Mouse (Mus musculus) kidney, embryonic 14.5 days (tissue): ENCODE results near the gene Slf1. TPM values are rescaled to one million over a fixed set of nuclear protein-coding genes. Genes with fewer than 3 reads are reported as not detected.

ENCODE experiments used
- ATAC-seq: fragments of 200-750 bp; cut with Nextera tagmentation; 2 replicates; pipeline ENCODE4 v1.8.0; 2017; ENCODE audit warnings: moderate number of reproducible peaks, mild to moderate bottlenecking, moderate TSS enrichment, moderate library complexity; ENCODE audit not compliant: low FRiP score, low TSS enrichment
- H3K27ac ChIP-seq: fragments of 300-500 bp; sonication (generic); 2 replicates; pipeline ENCODE4 v1.5.1; 2014; ENCODE audit warnings: low read depth, mild to moderate bottlenecking, low read length, moderate library complexity, mixed read lengths
- H3K27me3 ChIP-seq: fragments of 300-500 bp; sonication (generic); 2 replicates; pipeline ENCODE4 v1.6.1; 2014; ENCODE audit warnings: mild to moderate bottlenecking, low read length; ENCODE audit not compliant: control insufficient read depth, insufficient read depth
- H3K36me3 ChIP-seq: fragments of 300-500 bp; sonication (generic); 2 replicates; pipeline ENCODE4 v1.6.1; 2014; ENCODE audit warnings: low read length, mixed read lengths; ENCODE audit not compliant: control insufficient read depth, insufficient read depth
- H3K4me1 ChIP-seq: fragments of 300-500 bp; sonication (generic); 2 replicates; pipeline ENCODE4 v1.6.1; 2014; ENCODE audit warnings: low read length, mixed read lengths; ENCODE audit not compliant: control insufficient read depth, insufficient read depth
- H3K4me2 ChIP-seq: fragments of 300-500 bp; sonication (generic); replicated peaks from 2 replicates; pipeline ENCODE4 v1.6.1; 2014; ENCODE audit warnings: low read depth, mild to moderate bottlenecking, low read length
- H3K4me3 ChIP-seq: fragments of 300-500 bp; sonication (generic); 2 replicates; pipeline ENCODE4 v1.5.1; 2014; ENCODE audit warnings: mild to moderate bottlenecking, low read length
- H3K9ac ChIP-seq: fragments of 300-500 bp; sonication (generic); 2 replicates; pipeline ENCODE4 v1.6.1; 2014; ENCODE audit warnings: low read depth, mild to moderate bottlenecking, low read length, moderate library complexity
- H3K9me3 ChIP-seq: fragments of 300-500 bp; sonication (generic); 2 replicates; pipeline ENCODE4 v1.6.1; 2016; ENCODE audit warnings: low read length; ENCODE audit not compliant: control insufficient read depth
- WGBS: fragments of 180-500 bp; shearing (Covaris S2); extraction: QIAGEN DNeasy Blood & Tissue Kit; methylation state at CpG from one replicate; pipeline ENCODE4 v1.1.7; 2014; 5-methylcytosine and 5-hydroxymethylcytosine counted together
- polyA plus RNA-seq: library from polyadenylated mRNA; unstranded; fragments of >200 nt; fragmentation: Nextera tagmentation; extraction: Ambion mirVana; gene quantifications from 2 replicates; pipeline ENCODE4 v1.2.1, GENCODE M21; 2014

Slf1 gene
- polyA plus RNA-seq: 48.9 and 54.3 TPM in 2 replicates

DNA sequence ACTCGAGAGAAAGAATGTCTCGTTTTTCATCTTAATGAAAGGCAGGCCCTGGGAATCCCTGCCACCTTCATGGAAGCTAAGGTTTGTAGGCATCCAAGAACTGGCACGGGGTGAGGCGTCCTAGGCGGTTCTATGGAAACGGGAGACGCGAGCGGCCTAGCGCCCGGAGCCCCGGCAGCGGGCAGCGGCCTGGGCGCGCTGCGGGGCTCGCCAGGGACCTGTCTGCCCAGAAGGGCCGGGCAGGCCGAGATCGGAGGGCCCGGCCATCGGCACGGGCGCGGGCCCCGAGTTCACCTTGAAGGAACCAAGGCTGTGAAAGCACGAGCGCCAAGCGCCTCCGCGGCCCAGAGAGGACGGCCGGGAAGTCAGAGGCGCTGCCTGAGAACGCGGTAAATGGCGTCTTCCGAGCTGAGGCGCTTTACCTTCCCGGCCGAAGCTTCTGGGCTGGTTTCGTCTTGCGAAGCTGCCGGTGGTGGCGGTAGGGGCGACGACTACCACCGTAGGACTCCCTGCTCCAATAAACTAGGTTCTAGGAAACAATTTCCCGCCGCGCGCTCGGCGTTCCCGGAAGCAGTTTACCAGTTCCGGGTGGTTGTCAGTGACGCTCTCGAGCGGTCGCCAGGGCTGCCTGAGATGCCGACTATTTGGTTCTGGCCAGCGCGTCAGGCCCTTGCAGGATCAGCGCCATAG, at the start of gene Slf1, which contains the start of gene 2210408I21Rik:
Gene Slf1, minus strand, starts transcription at position 543 of the 690 bp plus-strand sequence.
Gene 2210408I21Rik, plus strand, starts transcription at position 610 of the 690 bp plus-strand sequence.
- Histone ChIP-seq H3K4me2 (peak within 1 kb of the TSS; percentile 49), H3K4me1 (no peaks in the 10 kb centered on the region), H3K27ac (peak within 1 kb of the TSS; percentile 93), H3K9ac (peak within 1 kb of the TSS; percentile 94), H3K36me3 (no peaks in the 10 kb centered on the region), H3K9me3 (no peaks in the 10 kb centered on the region), H3K27me3 (no peaks in the 10 kb centered on the region), H3K4me3 (peak within 1 kb of the TSS; percentile 93)
- WGBS: under 1% methylated on average over 65 of the region's 65 CpGs
- peak; percentile 99 for ATAC-seq

DNA sequence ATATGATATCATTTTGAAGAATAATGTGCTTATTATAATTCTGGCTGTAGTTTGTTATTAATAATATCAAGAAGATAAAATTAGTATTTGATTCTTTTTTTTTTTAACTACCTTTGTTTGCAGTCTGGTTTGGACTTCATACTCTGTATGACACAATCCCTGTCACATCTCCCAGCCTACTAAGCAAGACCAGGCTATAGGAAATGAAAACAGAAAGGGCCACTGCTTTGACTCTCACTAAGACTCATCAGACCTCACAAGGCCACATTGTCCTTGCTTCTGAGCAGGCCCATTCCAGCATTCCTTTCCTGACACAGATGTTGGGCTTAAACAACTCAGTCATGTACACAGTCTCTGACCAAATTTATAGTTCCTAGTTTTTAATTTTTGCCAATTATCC, 42.7 kb upstream of the Slf1 start:
- H3K36me3 ChIP-seq: no peaks in the 10 kb centered on the region
- no peaks in the 10 kb centered on the region for H3K4me1 ChIP-seq
- no peak overlapping the region for H3K4me3 ChIP-seq
- H3K4me2 ChIP-seq: no peak overlapping the region
- no peak for ATAC-seq
- H3K9ac ChIP-seq: no peak overlapping the region
- no peaks in the 10 kb centered on the region for H3K27me3 ChIP-seq
- H3K27ac ChIP-seq: no peak overlapping the region
- no peaks in the 10 kb centered on the region for H3K9me3 ChIP-seq

DNA sequence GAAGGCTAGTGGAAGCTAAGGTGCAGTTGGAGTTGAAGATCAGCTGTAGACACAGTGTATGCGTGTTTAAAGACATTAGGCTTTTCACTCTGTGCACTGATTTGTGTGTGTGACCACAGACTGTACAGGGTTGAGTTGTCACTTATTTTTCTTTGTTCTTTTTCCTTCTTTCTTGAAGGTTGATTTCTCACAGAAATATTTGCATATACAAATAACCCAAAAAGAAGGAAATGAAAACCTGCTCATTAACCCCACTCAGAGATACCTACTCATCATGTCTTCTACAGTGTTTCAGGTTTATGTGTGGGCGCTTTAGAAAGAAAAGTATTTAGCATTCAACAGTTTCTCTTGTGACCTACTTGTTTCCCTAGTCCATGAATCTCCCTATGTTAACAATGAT, 5.6 kb upstream of the Slf1 start:
- H3K27ac ChIP-seq: no peak overlapping the region
- no peak for ATAC-seq

DNA sequence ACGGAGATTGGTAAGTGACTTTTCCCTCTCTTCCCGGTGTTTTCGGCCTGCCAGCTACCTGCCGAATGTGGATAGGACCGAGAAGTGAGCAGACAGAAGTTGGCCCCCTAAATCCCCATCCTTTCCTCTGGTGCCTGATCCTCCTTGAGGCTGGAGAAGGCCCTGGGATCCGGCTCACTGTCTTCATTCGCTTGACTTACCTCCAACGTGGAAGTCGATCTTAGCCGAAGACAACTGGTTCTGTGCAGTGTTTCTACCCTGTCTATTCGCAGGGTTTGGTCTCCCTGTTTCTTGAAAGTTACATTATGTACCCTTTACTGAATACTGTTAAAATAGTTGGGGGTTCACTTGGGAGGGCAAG, 328 bp upstream of the Slf1 start:
- WGBS: under 1% methylated on average over 11 of the region's 11 CpGs
- H3K4me3 ChIP-seq: peak overlapping the region; percentile 93

More for the DNA sequence above, 5.6 kb upstream of the Slf1 start:
- H3K36me3 ChIP-seq: no peaks in the 10 kb centered on the region
- H3K9me3 ChIP-seq: no peaks in the 10 kb centered on the region
- H3K9ac ChIP-seq: no peak overlapping the region
- no peak overlapping the region for H3K4me3 ChIP-seq
- no peaks in the 10 kb centered on the region for H3K27me3 ChIP-seq
- H3K4me2 ChIP-seq: no peak overlapping the region
- H3K4me1 ChIP-seq: no peaks in the 10 kb centered on the region
- WGBS: 87% methylated on average over 2 of the region's 2 CpGs

DNA sequence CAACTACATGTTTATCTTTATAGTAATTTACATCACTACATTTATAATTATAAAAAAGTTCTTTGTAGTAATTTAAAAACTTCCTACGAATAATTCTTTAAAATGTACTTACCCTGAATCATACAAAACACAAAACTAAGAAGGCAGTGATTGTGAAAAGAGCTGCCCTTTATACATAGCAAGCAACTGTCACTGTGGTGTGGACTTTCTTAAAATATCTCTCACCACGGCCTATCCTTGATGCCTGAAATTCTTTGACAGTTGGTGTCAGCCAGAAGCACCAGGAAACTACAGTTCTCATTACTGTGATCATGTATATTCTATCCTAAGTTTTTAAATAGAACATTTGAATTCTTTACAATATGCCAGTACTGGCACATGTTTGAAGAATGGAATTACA, 4.1 kb downstream of the Slf1 start:
- Histone ChIP-seq H3K4me3 (no peak overlapping the region), H3K4me1 (no peaks in the 10 kb centered on the region), H3K9ac (no peak overlapping the region), H3K27me3 (no peaks in the 10 kb centered on the region), H3K9me3 (no peaks in the 10 kb centered on the region), H3K36me3 (no peaks in the 10 kb centered on the region), H3K27ac (no peak overlapping the region), H3K4me2 (no peak overlapping the region)
- ATAC-seq: no peak
- WGBS: 84% methylated on average over 2 of the region's 2 CpGs

More for the DNA sequence above, 328 bp upstream of the Slf1 start:
- Histone ChIP-seq H3K9ac (peak overlapping the region; percentile 94), H3K4me2 (peak overlapping the region; percentile 49), H3K9me3 (no peaks in the 10 kb centered on the region), H3K27me3 (no peaks in the 10 kb centered on the region), H3K27ac (no peak overlapping the region), H3K36me3 (no peaks in the 10 kb centered on the region), H3K4me1 (no peaks in the 10 kb centered on the region)
- peak; percentile 72 for ATAC-seq

DNA sequence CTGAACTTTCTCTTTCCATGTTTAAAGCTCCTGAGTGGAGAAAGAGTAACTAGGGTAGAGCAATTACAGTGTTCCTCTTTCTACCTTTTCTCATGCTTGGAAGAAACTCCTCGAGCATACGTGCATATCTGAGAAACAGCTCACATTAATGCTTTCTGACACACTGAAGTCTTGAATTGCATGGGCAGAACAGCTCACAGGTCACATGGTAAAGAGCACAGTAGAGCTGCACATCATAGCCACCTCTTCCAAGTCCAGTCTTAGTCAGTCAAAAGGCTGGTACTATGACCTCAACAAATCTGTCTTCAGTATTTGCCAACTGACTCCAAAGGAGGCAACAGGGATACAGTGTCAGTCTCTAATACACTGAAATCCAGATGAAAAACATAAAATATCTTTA, 7.0 kb downstream of the Slf1 start:
- no peak for ATAC-seq
- H3K4me3 ChIP-seq: no peak overlapping the region
- no peaks in the 10 kb centered on the region for H3K9me3 ChIP-seq
- H3K36me3 ChIP-seq: peaks cover 3% of the 10 kb centered on the region; the same call in 1 of the 2 replicates
- H3K27ac ChIP-seq: no peak overlapping the region
- no peaks in the 10 kb centered on the region for H3K4me1 ChIP-seq
- H3K4me2 ChIP-seq: no peak overlapping the region
- no peaks in the 10 kb centered on the region for H3K27me3 ChIP-seq
- H3K9ac ChIP-seq: no peak overlapping the region
- 88% methylated on average over 2 of the region's 2 CpGs for WGBS

DNA sequence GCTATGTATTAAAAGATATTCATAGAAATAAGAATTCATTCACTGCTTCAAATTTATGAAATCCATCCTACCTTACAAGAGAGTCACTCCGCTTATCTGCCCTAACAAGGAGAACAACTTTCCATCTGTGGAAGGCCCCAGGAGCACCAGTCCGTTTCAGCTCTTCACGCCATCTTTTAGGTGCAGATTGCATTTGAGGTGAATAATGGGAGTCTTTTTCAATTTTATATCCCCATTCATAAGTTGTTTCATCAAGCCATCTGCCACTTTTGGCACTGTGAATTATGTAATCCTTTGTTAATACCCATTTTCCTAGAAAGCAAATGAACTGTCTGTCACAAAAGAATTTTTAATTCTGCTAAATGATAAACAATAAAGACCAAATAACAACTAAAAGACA, 10.1 kb downstream of the Slf1 start:
- H3K36me3 ChIP-seq: peaks cover 3% of the 10 kb centered on the region; the same call in 1 of the 2 replicates
- no peak for ATAC-seq
- no peak overlapping the region for H3K4me3 ChIP-seq
- H3K4me2 ChIP-seq: no peak overlapping the region
- 93% methylated on average over 3 of the region's 3 CpGs for WGBS
- H3K9me3 ChIP-seq: no peaks in the 10 kb centered on the region
- no peaks in the 10 kb centered on the region for H3K27me3 ChIP-seq
- H3K4me1 ChIP-seq: no peaks in the 10 kb centered on the region
- no peak overlapping the region for H3K9ac ChIP-seq
- H3K27ac ChIP-seq: no peak overlapping the region

DNA sequence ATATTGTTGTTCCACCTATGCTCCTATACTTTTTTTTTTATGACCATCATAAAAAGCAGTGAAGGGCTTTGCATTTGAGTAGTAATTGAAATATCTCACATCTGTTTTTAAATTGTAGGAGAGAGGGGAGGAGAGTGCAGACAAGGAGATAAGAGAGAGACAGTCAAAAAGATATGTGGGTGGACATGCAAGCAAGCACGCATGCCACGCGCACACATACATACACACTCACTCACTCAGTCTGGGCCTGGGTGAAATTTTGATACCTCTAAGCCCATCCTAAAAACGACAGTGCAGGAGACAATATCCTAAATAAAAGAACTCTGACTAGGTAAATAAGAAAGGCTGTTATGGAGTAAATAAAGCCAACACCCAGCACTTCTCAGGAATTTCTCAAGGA, 16.6 kb downstream of the Slf1 start:
- H3K4me2 ChIP-seq: no peak overlapping the region
- no peaks in the 10 kb centered on the region for H3K9me3 ChIP-seq
- H3K27ac ChIP-seq: no peak overlapping the region
- WGBS: 92% methylated on average over 4 of the region's 4 CpGs
- H3K27me3 ChIP-seq: no peaks in the 10 kb centered on the region
- H3K36me3 ChIP-seq: no peaks in the 10 kb centered on the region; the same call in 1 of the 2 replicates
- no peak overlapping the region for H3K4me3 ChIP-seq
- H3K4me1 ChIP-seq: no peaks in the 10 kb centered on the region
- no peak overlapping the region for H3K9ac ChIP-seq
- ATAC-seq: no peak

DNA sequence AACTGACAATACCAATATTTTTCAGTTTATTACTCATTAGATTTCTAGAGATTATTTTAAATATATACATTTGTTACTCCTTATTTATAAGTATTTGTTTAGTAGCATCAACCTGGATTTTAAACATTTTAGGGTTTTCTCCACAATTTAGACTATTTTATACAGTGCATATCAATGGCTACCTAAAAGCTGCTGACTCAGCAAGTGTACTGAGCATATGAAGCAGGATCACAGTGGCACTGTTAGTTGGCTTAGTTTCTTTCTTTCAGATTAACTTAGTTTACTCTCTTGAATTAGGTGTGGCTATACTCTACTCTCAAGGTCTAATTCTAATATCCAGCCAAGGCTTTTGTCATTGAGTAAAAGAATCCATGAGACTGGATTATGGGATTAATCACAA, 27.5 kb downstream of the Slf1 start:
- no peaks in the 10 kb centered on the region for H3K27me3 ChIP-seq
- no peak for ATAC-seq
- peaks cover 10% of the 10 kb centered on the region; the same call in 1 of the 2 replicates for H3K36me3 ChIP-seq
- no peaks in the 10 kb centered on the region for H3K4me1 ChIP-seq
- H3K9ac ChIP-seq: no peak overlapping the region
- no peak overlapping the region for H3K4me2 ChIP-seq
- H3K27ac ChIP-seq: no peak overlapping the region
- no peaks in the 10 kb centered on the region for H3K9me3 ChIP-seq
- H3K4me3 ChIP-seq: no peak overlapping the region
